Mouse (Mus musculus) heart, embryonic 14.5 days (tissue): Measurements from ENCODE around the gene Zfp654. TPM values are rescaled to one million over a fixed set of nuclear protein-coding genes. Genes with fewer than 3 reads are reported as not detected.

Experiments used
- ATAC-seq: fragments of 200-750 bp; cut with Nextera tagmentation; 2 replicates; pipeline ENCODE4 v1.8.0; 2017; ENCODE audit warnings: low read depth, moderate TSS enrichment; ENCODE audit not compliant: insufficient number of reproducible peaks, insufficient read depth, low FRiP score
- H3K27ac ChIP-seq, 2 experiments: fragments of 200-500 bp in 1 of 2; fragments of 300-500 bp in 1 of 2; sonication (generic) in 1 of 2; replicated peaks in 1 of 2; 2 replicates each; pipeline ENCODE4 v1.5.1; 2012 to 2014; ENCODE audit warnings: low read depth in 2 of 2, low read length in 2 of 2, control low read depth in 1 of 2, mild to moderate bottlenecking in 1 of 2, mixed read lengths in 1 of 2; ENCODE audit not compliant: control insufficient read depth in 1 of 2, insufficient read depth in 1 of 2
- H3K27me3 ChIP-seq: fragments of 300-500 bp; sonication (generic); 2 replicates; pipeline ENCODE4 v1.6.1; 2014; ENCODE audit warnings: mild to moderate bottlenecking, low read length, control low read depth; ENCODE audit not compliant: control insufficient read depth, insufficient read depth
- H3K36me3 ChIP-seq: fragments of 300-500 bp; sonication (generic); 2 replicates; pipeline ENCODE4 v1.6.1; 2014; ENCODE audit warnings: mild to moderate bottlenecking, control low read depth, low read length, mixed read lengths; ENCODE audit not compliant: control insufficient read depth, insufficient read depth
- H3K4me1 ChIP-seq, 2 experiments: fragments of 200-500 bp in 1 of 2; fragments of 300-500 bp in 1 of 2; sonication (generic) in 1 of 2; 2 replicates each; pipeline ENCODE4 v1.6.1; 2012 to 2014; ENCODE audit warnings: low read length in 2 of 2, control low read depth in 1 of 2, mixed read lengths in 1 of 2; ENCODE audit not compliant: control insufficient read depth in 2 of 2, insufficient read depth in 2 of 2
- H3K4me2 ChIP-seq: fragments of 300-500 bp; sonication (generic); 2 replicates; pipeline ENCODE4 v1.6.1; 2014; ENCODE audit warnings: mild to moderate bottlenecking, low read length
- H3K4me3 ChIP-seq, 2 experiments: fragments of 200-500 bp in 1 of 2; fragments of 300-500 bp in 1 of 2; sonication (generic) in 1 of 2; 2 replicates each; pipeline ENCODE4 v1.5.1; 2012 to 2014; ENCODE audit warnings: low read length in 2 of 2, mild to moderate bottlenecking in 2 of 2, control low read depth in 1 of 2, low read depth in 1 of 2, moderate library complexity in 1 of 2; ENCODE audit not compliant: control insufficient read depth in 1 of 2, insufficient read depth in 1 of 2
- H3K9ac ChIP-seq: fragments of 300-500 bp; sonication (generic); 2 replicates; pipeline ENCODE4 v1.6.1; 2014; ENCODE audit warnings: mild to moderate bottlenecking, low read length
- H3K9me3 ChIP-seq: fragments of 300-500 bp; sonication (generic); 2 replicates; pipeline ENCODE4 v1.6.1; 2016; ENCODE audit warnings: low read length, control low read depth; ENCODE audit not compliant: control insufficient read depth
- WGBS: fragments of 180-500 bp; shearing (Covaris S2); extraction: QIAGEN DNeasy Blood & Tissue Kit; methylation state at CpG from one replicate; pipeline ENCODE4 v1.1.7; 2014; 5-methylcytosine and 5-hydroxymethylcytosine counted together
- polyA plus RNA-seq: library from polyadenylated mRNA; unstranded; fragments of >200 nt; fragmentation: Nextera tagmentation; extraction: Ambion mirVana; gene quantifications from 2 replicates; pipeline ENCODE4 v1.2.1, GENCODE M21; 2014

Gene Zfp654
- polyA plus RNA-seq, 1 experiment from 2014 or later: 9.0 TPM

DNA sequence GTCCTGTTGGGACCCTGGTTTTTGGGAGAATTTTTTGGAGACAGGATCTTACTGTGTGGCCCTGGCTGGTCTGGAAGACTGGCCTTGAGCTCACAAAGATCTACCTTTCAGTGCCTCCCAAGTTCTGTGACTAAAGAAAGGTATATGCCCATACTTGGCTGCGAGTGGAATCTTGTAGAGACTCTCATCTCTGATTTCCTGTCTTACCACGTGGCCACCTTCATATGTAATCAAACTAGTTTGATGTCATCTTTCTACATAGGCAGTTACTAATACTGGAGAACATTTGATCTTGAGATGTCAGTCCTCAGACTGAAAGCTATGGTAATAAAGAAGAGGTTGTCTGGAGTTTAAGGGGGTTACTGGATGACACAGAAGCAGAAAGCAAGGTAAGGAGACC lies 30.0 kb upstream of the Zfp654 start:
- 76% methylated on average over 2 of the region's 2 CpGs for WGBS
- Histone ChIP-seq H3K36me3 (no peaks in the 10 kb centered on the region), H3K9ac (no peak overlapping the region), H3K4me3 (no peak overlapping the region), H3K27ac (no peak overlapping the region), H3K4me2 (no peak overlapping the region), H3K9me3 (no peaks in the 10 kb centered on the region), H3K27me3 (no peaks in the 10 kb centered on the region), H3K4me1 (peaks cover 2 to 10% of the 10 kb centered on the region in 2 experiments)
- no peak for ATAC-seq

DNA sequence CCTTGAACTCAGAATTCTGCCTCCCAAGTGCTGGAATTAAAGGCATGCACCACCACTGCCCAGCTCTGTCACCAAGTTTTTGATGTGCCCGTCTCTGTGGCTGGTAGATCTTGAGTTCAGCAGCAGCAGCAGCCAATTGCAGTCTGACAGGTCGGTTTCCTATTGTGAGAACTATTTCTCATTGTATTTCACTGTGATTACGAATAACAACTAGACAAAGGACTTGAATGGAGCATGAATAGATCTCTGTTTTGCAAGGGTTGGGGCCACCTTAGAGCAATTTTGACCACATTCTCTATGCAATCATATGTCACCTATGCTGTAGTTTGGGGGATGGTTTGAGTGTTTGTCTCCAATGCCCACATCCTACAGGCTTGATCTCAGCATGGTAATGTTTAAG lies 29.5 kb upstream of the Zfp654 start:
- Histone ChIP-seq H3K36me3 (no peaks in the 10 kb centered on the region), H3K9me3 (no peaks in the 10 kb centered on the region), H3K4me1 (peaks cover 2 to 10% of the 10 kb centered on the region in 2 experiments), H3K27me3 (no peaks in the 10 kb centered on the region), H3K4me2 (no peak overlapping the region), H3K4me3 (no peak overlapping the region), H3K9ac (no peak overlapping the region), H3K27ac (no peak overlapping the region)
- no peak for ATAC-seq
- 70% methylated on average over 3 of the region's 3 CpGs for WGBS

DNA sequence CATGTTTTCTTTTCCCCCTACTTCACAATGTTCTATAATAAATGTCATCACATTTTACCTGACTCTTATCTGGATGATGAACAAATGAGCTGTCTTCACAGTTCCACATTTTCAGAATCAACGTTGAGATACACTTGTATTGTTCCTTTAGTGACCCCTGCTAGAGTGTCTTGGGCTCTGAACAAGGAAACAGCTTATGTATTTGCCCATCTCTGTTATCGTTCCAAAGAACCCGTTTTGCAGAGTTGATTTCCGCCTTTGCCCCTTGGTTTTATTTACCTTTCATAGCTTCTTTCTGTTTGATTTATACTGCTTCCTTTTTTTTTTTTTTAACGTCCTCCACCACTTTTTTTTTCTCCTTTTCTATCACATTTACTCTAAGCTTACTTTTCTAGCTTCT lies 28.3 kb upstream of the Zfp654 start:
- Histone ChIP-seq H3K9me3 (no peaks in the 10 kb centered on the region), H3K36me3 (no peaks in the 10 kb centered on the region), H3K4me1 (peaks cover 2 to 10% of the 10 kb centered on the region in 2 experiments), H3K9ac (no peak overlapping the region), H3K27me3 (no peaks in the 10 kb centered on the region), H3K27ac (no peak overlapping the region), H3K4me2 (no peak overlapping the region), H3K4me3 (no peak overlapping the region)
- WGBS: 71% methylated on average over 5 of the region's 5 CpGs
- ATAC-seq: no peak

DNA sequence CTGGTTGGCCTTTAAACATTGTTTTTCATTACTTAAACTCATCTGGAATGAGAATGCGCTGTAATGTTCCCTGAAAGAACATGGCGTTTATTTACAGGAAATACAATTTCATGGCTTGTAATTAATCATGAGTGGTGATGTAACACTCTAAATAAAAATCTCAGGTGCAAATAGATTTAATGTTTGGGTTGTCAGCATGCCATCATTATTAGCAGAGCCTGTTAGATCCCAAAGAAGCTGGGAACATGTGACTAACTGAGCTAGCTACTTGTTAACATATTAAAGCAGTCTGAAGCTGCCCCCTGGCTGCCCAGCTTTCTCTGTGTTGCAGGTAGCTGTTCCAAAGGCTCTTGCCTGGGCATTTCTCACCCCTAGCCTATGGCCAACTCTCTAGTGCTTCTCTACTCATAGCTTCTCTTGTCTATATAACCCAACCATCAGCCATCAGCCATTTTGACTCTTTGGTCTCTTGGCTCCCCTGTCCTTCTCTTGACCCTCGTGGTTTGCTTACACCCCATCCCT lies 27.2 kb upstream of the Zfp654 start:
- Histone ChIP-seq H3K9ac (no peak overlapping the region), H3K9me3 (no peaks in the 10 kb centered on the region), H3K4me2 (no peak overlapping the region), H3K4me3 (no peak overlapping the region), H3K4me1 (peaks cover 0 to under 1% of the 10 kb centered on the region in 2 experiments; a peak in 1 of 4 replicates), H3K36me3 (no peaks in the 10 kb centered on the region), H3K27ac (no peak overlapping the region), H3K27me3 (no peaks in the 10 kb centered on the region)
- WGBS: 83% methylated on average over 3 of the region's 3 CpGs
- ATAC-seq: no peak

DNA sequence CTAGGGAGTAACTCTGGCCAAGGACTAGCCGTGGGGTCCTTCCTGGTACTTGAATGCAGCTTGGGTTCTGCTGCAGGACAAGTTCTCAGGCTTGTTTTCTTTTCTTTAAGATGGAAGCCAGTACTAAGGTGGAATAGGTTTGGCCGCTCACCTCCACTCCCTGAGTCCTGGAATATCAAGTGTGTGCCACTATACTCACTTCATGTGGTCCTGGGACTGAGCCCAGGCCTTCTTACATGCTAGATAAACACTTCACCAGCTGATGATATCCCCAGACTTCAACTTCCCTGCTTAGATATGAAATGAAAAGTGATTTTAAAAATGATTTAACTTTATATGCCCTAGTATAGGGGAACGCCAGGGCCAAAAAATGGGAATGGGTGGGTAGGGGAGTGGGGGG lies 25.9 kb upstream of the Zfp654 start:
- H3K36me3 ChIP-seq: no peaks in the 10 kb centered on the region
- ATAC-seq: no peak
- no peaks in the 10 kb centered on the region for H3K4me1 ChIP-seq
- H3K4me3 ChIP-seq: no peak overlapping the region
- H3K9ac ChIP-seq: no peak overlapping the region
- 84% methylated on average over 3 of the region's 3 CpGs for WGBS
- no peak overlapping the region for H3K4me2 ChIP-seq
- no peak overlapping the region for H3K27ac ChIP-seq
- no peaks in the 10 kb centered on the region for H3K27me3 ChIP-seq
- H3K9me3 ChIP-seq: no peaks in the 10 kb centered on the region

DNA sequence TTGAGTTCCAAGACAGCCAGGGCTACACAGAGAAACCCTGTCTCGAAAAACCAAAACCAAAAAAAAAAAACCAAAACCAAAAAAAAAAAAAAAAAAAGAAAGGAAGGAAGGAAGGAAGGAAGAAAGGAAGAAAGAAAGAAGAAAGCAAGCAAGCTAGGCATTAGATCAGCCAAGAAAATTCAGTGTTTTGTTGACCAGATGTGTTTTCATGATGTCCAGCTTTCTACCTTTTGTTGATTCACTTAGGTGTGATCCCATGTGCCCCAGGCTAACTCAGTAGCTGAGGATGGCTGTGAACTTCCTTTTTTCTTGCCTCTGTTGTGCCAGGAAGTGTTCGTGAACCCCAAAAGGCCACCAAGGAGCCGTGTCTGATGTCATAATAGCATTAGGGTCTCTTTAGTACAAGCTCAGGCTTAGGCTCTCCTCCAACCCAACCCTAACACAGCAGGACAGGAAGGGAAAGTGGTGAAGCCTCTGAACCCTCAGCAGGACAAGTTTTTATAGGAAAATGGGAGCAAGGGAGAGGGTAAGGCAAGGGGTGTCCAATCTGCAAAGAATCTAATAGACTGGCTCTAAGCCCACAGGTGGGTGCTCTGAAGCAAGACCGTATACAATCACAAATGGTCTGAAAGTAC lies 25.3 kb upstream of the Zfp654 start:
- ATAC-seq: no peak
- H3K4me3 ChIP-seq: no peak overlapping the region
- H3K36me3 ChIP-seq: no peaks in the 10 kb centered on the region
- no peak overlapping the region for H3K27ac ChIP-seq
- H3K9me3 ChIP-seq: no peaks in the 10 kb centered on the region
- H3K27me3 ChIP-seq: no peaks in the 10 kb centered on the region
- WGBS: 76% methylated on average over 4 of the region's 4 CpGs
- H3K9ac ChIP-seq: no peak overlapping the region
- no peaks in the 10 kb centered on the region for H3K4me1 ChIP-seq
- no peak overlapping the region for H3K4me2 ChIP-seq

DNA sequence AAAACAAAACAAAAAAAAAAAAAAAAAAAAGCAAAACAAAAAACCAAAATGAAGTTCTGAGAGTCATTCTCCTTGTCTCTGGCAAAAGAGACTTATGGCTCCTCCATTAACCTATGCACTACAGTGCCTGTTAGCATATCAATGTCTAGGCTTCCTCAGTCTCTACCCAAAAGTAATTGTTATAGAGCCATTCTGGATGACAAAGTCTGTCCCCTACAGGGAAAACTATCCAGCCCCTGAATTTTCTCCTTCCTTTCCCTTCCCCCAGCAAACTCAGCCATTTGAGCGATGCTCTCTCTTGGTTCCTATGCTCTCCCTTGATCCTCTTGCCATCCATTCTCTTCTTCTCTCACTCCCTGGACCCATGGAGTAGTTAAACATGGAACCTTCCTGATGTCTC lies 24.4 kb upstream of the Zfp654 start:
- Histone ChIP-seq H3K9ac (no peak overlapping the region), H3K4me3 (no peak overlapping the region), H3K27ac (no peak overlapping the region), H3K4me2 (no peak overlapping the region), H3K36me3 (no peaks in the 10 kb centered on the region), H3K27me3 (no peaks in the 10 kb centered on the region), H3K9me3 (no peaks in the 10 kb centered on the region), H3K4me1 (no peaks in the 10 kb centered on the region)
- 87% methylated on average over 1 of the region's 1 CpGs for WGBS
- no peak for ATAC-seq

DNA sequence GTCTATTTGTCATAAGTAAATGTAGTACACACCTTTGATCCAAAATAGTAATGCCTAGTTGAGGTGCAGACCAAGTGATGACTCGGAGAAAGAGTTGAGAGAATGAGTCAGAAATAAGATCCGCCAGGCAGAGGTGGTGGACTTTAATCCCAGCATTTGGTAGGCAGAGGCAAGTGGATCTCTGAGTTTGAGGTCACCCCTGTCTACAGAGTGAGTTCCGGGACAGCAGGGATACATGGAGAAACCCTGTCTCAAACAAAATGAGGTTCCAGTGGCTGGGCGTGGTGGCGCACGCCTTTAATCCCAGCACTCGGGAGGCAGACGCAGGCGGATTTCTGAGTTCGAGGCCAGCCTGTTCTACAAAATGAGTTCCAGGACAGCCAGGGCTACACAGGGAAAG lies 23.9 kb upstream of the Zfp654 start:
- WGBS: 93% methylated on average over 10 of the region's 10 CpGs
- Histone ChIP-seq H3K27me3 (no peaks in the 10 kb centered on the region), H3K9ac (no peak overlapping the region), H3K4me3 (no peak overlapping the region), H3K9me3 (no peaks in the 10 kb centered on the region), H3K27ac (no peak overlapping the region), H3K4me1 (no peaks in the 10 kb centered on the region), H3K36me3 (no peaks in the 10 kb centered on the region), H3K4me2 (no peak overlapping the region)
- no peak for ATAC-seq
